Mouse (Mus musculus): Measurements from ENCODE around the gene Xpo6.

Gene Xpo6

GRCm38 (mm10) chr7:126200178-126200996, at the start of gene Xpo6:
Xpo6 (minus strand) TSS chr7:126200501.
- DNase-seq, result peak; percentile 99

GRCm38 (mm10) chr7:126249986-126250385, 49.7 kb upstream of the Xpo6 start:
- DNase-seq, result no peak

GRCm38 (mm10) chr7:126249146-126249545, 48.8 kb upstream of the Xpo6 start:
- no peak for DNase-seq

GRCm38 (mm10) chr7:126248641-126249141, 48.4 kb upstream of the Xpo6 start:
- DNase-seq, result no peak

- DNase-seq, result no peak
These were observed 47.8 kb upstream of the Xpo6 start for GRCm38 (mm10) chr7:126248088-126248487.

- no peak for DNase-seq
These were observed 44.0 kb upstream of the Xpo6 start for GRCm38 (mm10) chr7:126244168-126244750.

GRCm38 (mm10) chr7:126240814-126241360, 40.6 kb upstream of the Xpo6 start:
- no peak for DNase-seq

- no peak for DNase-seq
These were observed 36.5 kb upstream of the Xpo6 start for GRCm38 (mm10) chr7:126236794-126237192.

- peak; percentile 45 for DNase-seq
These were observed 35.9 kb upstream of the Xpo6 start for GRCm38 (mm10) chr7:126236083-126236793.

GRCm38 (mm10) chr7:126234611-126235010, 34.3 kb upstream of the Xpo6 start:
- no peak for DNase-seq

- DNase-seq, result no peak
These were observed 32.2 kb upstream of the Xpo6 start for GRCm38 (mm10) chr7:126232345-126233071.

GRCm38 (mm10) chr7:126230357-126231148, 30.3 kb upstream of the Xpo6 start:
- DNase-seq, result no peak

GRCm38 (mm10) chr7:126226136-126226535, 25.8 kb upstream of the Xpo6 start:
- no peak for DNase-seq

- no peak for DNase-seq
These were observed 22.5 kb upstream of the Xpo6 start for GRCm38 (mm10) chr7:126222753-126223152.

- DNase-seq, result no peak
These were observed 20.3 kb upstream of the Xpo6 start for GRCm38 (mm10) chr7:126220611-126221010.

GRCm38 (mm10) chr7:126218311-126218710, 18.0 kb upstream of the Xpo6 start:
- no peak for DNase-seq

- DNase-seq, result no peak
These were observed 16.6 kb upstream of the Xpo6 start for GRCm38 (mm10) chr7:126216867-126217266.

GRCm38 (mm10) chr7:126210856-126211255, 10.6 kb upstream of the Xpo6 start:
- no peak for DNase-seq

GRCm38 (mm10) chr7:126200997-126201345, 670 bp upstream of the Xpo6 start:
- DNase-seq, result no peak

GRCm38 (mm10) chr7:126199691-126200102, 604 bp downstream of the Xpo6 start:
- peak; percentile 45 for DNase-seq

GRCm38 (mm10) chr7:126198926-126199325, 1.4 kb downstream of the Xpo6 start:
- no peak for DNase-seq

GRCm38 (mm10) chr7:126194175-126194574, 6.1 kb downstream of the Xpo6 start:
- DNase-seq, result no peak
